Mouse (Mus musculus): ENCODE results near the gene Dlec1.

The Dlec1 gene

DNA sequence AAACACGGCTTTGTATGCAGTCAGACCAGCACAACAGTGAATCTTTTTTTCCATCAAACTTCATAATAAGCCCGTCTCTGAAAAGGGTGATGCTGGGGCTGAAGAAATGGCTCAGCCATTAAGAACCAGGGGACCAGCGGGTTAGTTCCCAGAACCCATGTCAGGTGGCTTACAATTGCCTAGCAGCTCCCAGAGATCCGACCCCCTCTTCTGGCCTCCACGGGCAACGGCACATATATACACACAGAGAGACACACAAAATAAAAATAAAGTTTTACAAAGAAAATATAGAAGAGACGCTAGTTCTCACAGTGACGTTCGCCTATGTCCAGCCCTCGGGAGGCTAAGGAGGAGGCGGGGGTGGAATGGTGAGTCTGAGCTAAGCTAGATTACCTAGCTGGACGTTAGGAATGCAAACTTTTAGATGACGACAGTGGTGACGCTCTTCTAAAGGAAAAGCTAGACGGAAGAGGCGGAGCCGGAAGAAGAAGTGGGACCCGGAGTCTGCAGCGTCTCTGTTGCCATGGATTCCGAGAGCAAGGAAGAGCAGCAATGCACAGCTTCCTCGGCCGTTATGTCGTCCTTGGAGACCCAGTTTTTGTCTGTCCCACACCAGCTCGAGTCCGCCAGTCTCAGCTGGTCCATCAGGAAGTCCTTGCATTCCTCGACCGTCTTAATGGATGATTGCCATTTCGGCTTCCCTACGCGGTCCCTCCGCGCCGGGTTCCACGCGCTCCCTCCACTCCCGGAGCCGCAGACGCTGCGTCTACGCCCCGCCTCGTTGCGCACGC lies at the start of gene Dlec1:
Gene Dlec1, plus strand, starts transcription at position 487 of the 791 bp plus-strand sequence.
- peak; percentile 64 to 72 for DNase-seq (ENCODE audit: low spot score in 2 of 2)

GRCm38 (mm10) chr9:119053964-119054576 lies 48.2 kb upstream of the Dlec1 start:
- DNase-seq (ENCODE audit: low spot score in 2 of 2), result no peak

- no peak for DNase-seq (ENCODE audit: low spot score in 2 of 2)
These were observed 46.9 kb upstream of the Dlec1 start for GRCm38 (mm10) chr9:119055336-119055735.

- DNase-seq (ENCODE audit: low spot score in 2 of 2), result no peak
These were observed 44.0 kb upstream of the Dlec1 start for GRCm38 (mm10) chr9:119058245-119058644.

GRCm38 (mm10) chr9:119060701-119061100 lies 41.6 kb upstream of the Dlec1 start:
- DNase-seq (ENCODE audit: low spot score in 2 of 2), result no peak

- no peak for DNase-seq (ENCODE audit: low spot score in 2 of 2)
These were observed 39.1 kb upstream of the Dlec1 start for GRCm38 (mm10) chr9:119063036-119063644.

DNA sequence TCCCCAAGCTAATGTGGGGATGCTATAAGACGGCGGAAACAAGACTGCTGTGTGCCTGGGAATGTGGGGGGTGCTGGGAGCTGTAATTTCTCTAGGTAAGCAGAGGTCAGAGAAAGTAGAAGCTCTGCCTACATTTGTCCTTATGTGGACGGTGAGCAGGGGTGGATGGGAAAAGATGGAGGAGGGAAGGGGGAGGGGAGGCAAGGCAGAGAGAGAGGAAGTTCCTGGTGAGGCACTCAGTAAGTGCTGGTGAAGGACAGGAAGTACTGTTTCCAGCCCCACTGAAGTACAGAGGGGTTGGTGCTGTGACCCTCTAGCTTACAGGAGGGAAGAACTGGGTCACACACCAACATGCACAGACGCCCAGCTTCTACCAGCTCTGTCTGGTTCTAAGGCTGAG lies 38.0 kb upstream of the Dlec1 start:
- no peak for DNase-seq (ENCODE audit: low spot score in 2 of 2)

DNA sequence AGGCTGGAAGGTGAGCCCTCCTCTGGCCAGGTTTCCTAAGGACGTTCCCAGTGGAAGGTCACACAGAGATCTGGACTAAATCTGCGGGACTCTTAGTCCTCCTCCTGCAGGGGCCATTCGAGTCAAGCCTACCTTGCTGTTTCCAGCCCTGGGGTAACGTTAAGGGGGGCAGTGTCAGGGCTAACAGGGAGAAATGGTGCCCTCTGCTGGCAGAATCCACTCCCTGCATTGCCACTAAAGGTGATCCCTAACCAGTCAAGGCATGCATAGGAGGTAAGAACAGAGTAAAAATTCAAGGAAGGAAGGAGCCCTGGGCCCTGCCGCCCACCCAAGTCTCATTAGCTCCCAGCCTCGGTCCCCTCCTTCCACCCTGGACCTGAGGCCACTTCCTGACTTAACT lies 34.7 kb upstream of the Dlec1 start:
- peak in 1 of 2 experiments; percentile 75 for DNase-seq (ENCODE audit: low spot score in 2 of 2)

GRCm38 (mm10) chr9:119068266-119068665 lies 34.0 kb upstream of the Dlec1 start:
- no peak for DNase-seq (ENCODE audit: low spot score in 2 of 2)

- DNase-seq (ENCODE audit: low spot score in 2 of 2), result no peak
These were observed 32.0 kb upstream of the Dlec1 start for GRCm38 (mm10) chr9:119070173-119070825.

- DNase-seq (ENCODE audit: low spot score in 2 of 2), result no peak
These were observed 30.5 kb upstream of the Dlec1 start for GRCm38 (mm10) chr9:119071786-119072185.

GRCm38 (mm10) chr9:119073184-119073895 lies 28.9 kb upstream of the Dlec1 start:
- no peak for DNase-seq (ENCODE audit: low spot score in 2 of 2)

- no peak for DNase-seq (ENCODE audit: low spot score in 2 of 2)
These were observed 26.6 kb upstream of the Dlec1 start for GRCm38 (mm10) chr9:119075685-119076084.

- DNase-seq (ENCODE audit: low spot score in 2 of 2), result no peak
These were observed 22.1 kb upstream of the Dlec1 start for GRCm38 (mm10) chr9:119080040-119080675.

DNA sequence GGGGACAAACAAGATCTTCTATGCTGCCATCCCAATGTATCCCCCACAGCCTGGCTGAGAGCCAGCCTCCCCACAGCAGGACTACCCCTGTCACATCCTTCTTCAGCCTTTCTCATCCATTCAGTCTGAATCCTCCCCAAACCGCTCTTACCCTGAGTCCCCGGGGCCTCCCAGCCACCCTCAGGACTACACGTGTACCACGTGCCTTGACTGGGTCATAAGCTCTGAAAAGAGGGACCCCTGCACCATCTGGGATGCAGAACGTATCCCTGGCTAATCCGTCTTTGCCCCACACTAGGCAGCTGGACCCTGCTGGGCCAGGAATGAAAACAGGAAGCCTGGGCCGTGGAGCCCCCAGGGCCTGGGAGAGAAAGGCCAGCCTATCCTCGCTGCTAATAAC lies 20.2 kb upstream of the Dlec1 start:
- DNase-seq (ENCODE audit: low spot score in 2 of 2), result no peak

DNA sequence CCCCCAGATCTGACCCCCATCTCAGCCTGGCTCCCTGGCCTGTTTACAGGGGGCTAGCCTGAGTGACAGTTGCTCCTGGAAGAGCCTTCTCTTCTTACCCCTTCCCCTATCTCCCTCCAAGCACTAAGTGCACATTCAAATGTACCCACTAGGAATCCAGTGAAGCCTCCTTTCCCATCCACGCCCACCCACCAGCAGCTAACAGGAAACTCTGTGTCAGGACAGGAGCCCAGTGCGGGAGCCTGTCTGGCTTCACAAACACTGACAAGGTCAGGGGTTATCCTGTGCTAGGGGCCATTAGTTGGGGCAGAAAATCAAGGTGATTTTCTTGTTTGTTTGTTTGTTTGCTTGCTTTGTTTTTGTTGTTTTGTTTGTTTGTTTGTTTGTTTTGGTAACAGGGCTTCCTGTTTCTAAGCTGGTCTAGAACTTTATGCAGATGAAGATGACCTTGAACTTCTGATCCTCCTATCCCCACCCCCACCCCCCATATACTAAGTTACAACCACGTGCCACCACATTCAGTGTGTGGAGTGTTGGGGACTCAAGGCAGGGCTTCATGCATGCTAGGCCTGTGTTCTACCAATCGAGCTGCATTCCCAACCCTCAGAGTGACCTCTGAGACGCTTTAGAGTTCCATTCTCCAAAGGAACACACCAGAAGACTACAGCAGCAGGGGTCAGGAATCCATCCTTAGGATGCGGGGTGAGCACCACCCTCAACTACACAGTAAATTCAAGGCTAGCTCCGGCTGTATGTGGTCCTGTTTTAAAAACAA lies 19.4 kb upstream of the Dlec1 start:
- DNase-seq (ENCODE audit: low spot score in 2 of 2), result no peak

DNA sequence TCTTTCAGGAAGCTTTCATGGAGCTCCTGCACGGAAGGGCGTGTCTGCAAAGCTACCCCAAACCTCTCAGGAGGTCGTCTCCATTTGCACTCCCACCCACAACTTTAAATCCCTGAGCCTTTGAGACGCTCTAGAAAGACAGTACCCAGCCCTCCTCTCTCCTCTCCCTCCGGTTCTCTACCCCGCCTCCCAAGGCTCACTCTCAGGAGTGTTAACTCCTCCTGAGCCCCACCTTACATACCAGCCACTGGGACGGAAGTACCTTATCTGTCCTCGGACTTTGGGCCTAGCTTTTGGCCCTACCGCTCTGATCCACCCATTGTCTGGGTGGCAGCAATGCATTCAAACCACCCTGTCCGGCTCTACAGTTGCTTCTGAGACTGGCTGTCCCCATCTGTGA lies 18.3 kb upstream of the Dlec1 start:
- DNase-seq (ENCODE audit: low spot score in 2 of 2), result no peak

GRCm38 (mm10) chr9:119086451-119086850 lies 15.8 kb upstream of the Dlec1 start:
- no peak for DNase-seq (ENCODE audit: low spot score in 2 of 2)

- DNase-seq (ENCODE audit: low spot score in 2 of 2), result no peak
These were observed 15.0 kb upstream of the Dlec1 start for GRCm38 (mm10) chr9:119087309-119087708.

GRCm38 (mm10) chr9:119088148-119088801 lies 14.0 kb upstream of the Dlec1 start:
- peak; percentile 65 to 72 for DNase-seq (ENCODE audit: low spot score in 2 of 2)
